Mouse (Mus musculus): ENCODE results near the gene Gli2.

- TF ChIP-seq POLR2A (IDR thresholded peaks at IDR 0.05; ENCODE audit: borderline replicate concordance, extremely low read depth, low read depth, low read length) (no peak), CTCF (IDR thresholded peaks at IDR 0.05; ENCODE audit: insufficient read depth, low read length) (no peak)
Observed at GRCm38 (mm10) chr1:118975376-118975775, 78.0 kb downstream of the Gli2 start.
